Mouse (Mus musculus): ENCODE results near the gene Slc9a3. TPM values are rescaled to one million over a fixed set of nuclear protein-coding genes. Genes with fewer than 3 reads are reported as not detected.

Gene Slc9a3
- under 1 TPM in 1 of 2 experiments, not detected in 1; 0.01 TPM for polyA plus RNA-seq (2012; fragmentation: generic; extraction: Trizol)

DNA sequence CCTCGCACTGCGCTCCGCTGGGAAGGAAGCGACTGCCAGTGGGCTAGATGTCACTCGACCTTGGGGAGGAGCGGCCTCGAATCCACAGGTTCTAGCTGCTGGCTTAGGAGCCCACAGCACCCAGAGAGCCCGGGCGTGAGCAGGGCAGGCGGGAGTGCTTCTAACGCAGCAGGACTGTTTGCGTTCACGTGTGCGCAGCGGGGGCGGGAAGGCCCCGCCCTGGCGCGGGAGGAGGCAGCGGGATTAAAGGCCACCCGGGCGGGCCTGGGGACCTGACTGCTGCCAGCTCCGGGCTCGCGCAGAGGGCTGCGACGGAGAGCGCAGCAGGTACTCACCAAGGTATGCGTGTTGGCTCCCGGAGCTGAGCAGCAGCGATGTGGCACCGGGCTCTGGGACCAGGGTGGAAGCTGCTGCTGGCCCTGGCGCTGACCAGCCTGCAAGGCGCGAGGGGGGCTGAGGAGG, at the start of gene Slc9a3:
Slc9a3 (plus strand) TSS at position 317 of the 462 bp plus-strand sequence.

DNA sequence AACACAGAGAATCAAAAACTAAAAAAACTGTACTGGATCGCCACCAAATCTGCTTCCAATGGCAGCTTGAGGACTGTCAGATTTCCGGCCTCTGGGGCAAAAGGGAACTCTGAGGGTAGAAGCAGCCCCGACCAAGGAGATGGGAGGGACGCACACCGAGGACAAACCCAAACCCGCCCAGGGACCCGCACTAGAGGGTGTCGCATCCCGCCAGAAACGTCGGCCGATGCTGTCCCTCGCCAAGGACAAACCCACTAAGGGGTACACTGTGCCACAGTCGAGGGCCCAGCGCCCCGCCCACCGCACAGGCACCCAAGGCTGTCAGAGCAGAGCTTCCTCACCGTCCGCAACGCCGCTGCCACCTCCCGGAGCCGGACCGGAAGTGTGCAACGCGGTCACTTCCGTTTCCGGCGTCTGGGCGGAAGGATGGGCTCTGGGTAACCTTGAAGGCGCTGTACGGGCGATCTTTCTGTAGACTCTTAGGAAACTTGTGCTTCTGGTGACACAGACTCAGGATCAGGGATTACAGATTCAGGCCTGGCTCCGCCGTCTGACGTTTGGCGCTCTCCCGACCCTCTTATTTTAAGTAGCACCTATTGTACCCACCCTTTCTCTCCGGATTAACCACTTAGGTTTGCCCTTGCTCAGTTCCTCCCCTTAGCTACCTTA, 87.2 kb downstream of the Slc9a3 start, which contains the start of gene Exoc3:
Exoc3 (minus strand) TSS at position 416 of the 669 bp plus-strand sequence.

Other genes starting within 250 kb of the Slc9a3 start
- gene Trip13, start 183.7 kb upstream of the Slc9a3 start, polyA plus RNA-seq (2012; fragmentation: generic; extraction: Trizol), result 1 to 10 TPM; 3.6 to 4.6 TPM
- gene Brd9, start 183.6 kb upstream of the Slc9a3 start, polyA plus RNA-seq (2012; fragmentation: generic; extraction: Trizol), result 10 to 100 TPM; 16.2 to 34.2 TPM
- gene Zdhhc11, start 157.6 kb upstream of the Slc9a3 start, polyA plus RNA-seq (2012; fragmentation: generic; extraction: Trizol), result not detected
- under 1 TPM in 1 of 2 experiments, not detected in 1; 0.01 TPM for gene Tppp, start 112.0 kb upstream of the Slc9a3 start, polyA plus RNA-seq (2012; fragmentation: generic; extraction: Trizol)
- 1 to 10 TPM in 1 of 2 experiments, under 1 TPM in 1; 0.19 to 2.4 TPM for gene Cep72, start 59.2 kb upstream of the Slc9a3 start, polyA plus RNA-seq (2012; fragmentation: generic; extraction: Trizol)
- gene Exoc3, start 87.3 kb downstream of the Slc9a3 start, polyA plus RNA-seq (2012; fragmentation: generic; extraction: Trizol), result 10 to 100 TPM; 18.9 to 39.7 TPM
- gene Ahrr, start 170.9 kb downstream of the Slc9a3 start, polyA plus RNA-seq (2012; fragmentation: generic; extraction: Trizol), result under 1 TPM; 0.05 to 0.12 TPM
- gene Pdcd6, start 196.1 kb downstream of the Slc9a3 start, polyA plus RNA-seq (2012; fragmentation: generic; extraction: Trizol), result 100 to 1,000 TPM in 1 of 2 experiments, 10 to 100 TPM in 1; 53.4 to 135 TPM
- 100 to 1,000 TPM in 1 of 2 experiments, 10 to 100 TPM in 1; 18.0 to 134 TPM for gene Sdha, start 228.8 kb downstream of the Slc9a3 start, polyA plus RNA-seq (2012; fragmentation: generic; extraction: Trizol)
- gene Ccdc127, start 228.9 kb downstream of the Slc9a3 start, polyA plus RNA-seq (2012; fragmentation: generic; extraction: Trizol), result 10 to 100 TPM in 1 of 2 experiments, 1 to 10 TPM in 1; 4.6 to 18.4 TPM
- not detected for gene Lrrc14b, start 242.5 kb downstream of the Slc9a3 start, polyA plus RNA-seq (2012; fragmentation: generic; extraction: Trizol)